Mouse (Mus musculus): ENCODE measurements at regions not wholly inside any gene's neighbourhood (a gene's known extent, or its start where the extent isn't known, plus 50 kb on each side); places are given as distances from the start of the nearest gene placed in this dataset.

DNA sequence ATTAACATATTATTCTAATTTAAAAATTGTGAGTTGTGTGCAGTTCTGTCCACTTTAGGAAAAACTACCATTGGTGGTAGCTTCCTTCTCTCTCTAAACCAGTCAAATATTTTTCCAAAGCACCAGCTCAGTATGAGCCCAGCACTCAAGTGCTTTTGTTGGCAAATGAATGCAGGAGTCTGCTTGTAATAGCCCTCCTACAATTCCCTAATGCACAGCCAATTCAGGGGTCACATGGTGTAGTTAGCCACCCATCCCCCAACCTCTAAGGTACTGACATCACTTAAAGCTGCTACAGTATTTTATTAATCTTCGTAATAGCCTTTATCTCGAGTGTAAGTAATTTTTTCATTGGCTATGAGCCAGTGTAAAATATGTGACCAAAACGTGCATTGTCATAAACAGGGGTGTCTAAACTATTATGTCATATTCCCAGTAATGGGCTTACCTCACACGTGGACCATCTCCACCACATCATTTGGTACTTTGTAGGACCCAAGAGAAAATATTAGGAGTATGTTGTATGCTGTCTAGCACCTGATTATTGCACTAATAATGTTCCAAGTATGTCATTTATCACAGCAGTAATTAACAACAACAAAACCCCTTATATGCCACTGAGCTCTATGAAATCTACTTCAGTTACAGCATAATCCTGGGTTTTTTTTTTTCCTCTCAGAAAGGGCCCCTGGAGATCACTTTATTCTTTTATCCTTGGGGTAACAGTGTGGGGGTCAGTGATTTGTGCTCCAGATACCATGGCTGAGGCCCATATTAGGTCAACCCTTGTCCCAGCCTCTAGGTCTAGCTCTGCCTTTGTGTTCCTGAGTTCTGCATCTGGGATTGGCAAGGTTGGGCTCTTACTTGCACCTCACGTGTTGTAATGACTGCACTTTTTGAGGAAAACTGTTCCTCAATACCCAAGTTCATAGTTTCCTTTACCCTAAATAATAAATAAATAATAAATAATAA, 822.7 kb upstream of the 2610301B20Rik start:
- H3K4me1 ChIP-seq (replicated peaks) = no peaks in the 10 kb centered on the region
- no peaks in the 10 kb centered on the region for H3K9me3 ChIP-seq
- no peaks in the 10 kb centered on the region for H3K27me3 ChIP-seq (ENCODE audit: insufficient read depth, poor library complexity, severe bottlenecking)
- H3K4me3 ChIP-seq = no peak overlapping the region
- no peak for DNase-seq (ENCODE audit: low spot score)
- WGBS = 81% methylated on average over 5 of the region's 5 CpGs
- H3K36me3 ChIP-seq = no peaks in the 10 kb centered on the region
- H3K27ac ChIP-seq = no peak overlapping the region

DNA sequence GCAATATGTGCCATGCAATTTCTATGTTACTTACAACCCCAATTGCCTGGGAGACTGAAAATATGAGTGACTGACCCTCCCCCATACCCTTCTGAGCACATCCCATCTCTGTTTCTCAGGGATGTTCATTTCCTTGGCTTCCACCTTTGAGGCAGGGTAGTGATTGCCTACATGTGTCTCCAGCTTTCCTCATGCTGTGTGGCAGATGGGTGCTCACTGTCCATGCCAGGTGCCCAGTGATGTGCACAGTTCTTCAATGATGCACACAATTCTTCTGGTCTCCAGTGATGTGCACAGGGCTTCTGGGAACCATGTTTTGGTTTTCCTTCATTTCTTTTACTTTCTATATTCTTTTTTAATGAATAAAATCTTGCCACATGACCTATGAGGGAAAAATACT, 821.4 kb upstream of the 2610301B20Rik start:
- no peak for DNase-seq (ENCODE audit: low spot score)
- H3K9me3 ChIP-seq = no peaks in the 10 kb centered on the region
- no peaks in the 10 kb centered on the region for H3K27me3 ChIP-seq (ENCODE audit: insufficient read depth, poor library complexity, severe bottlenecking)
- H3K4me3 ChIP-seq = no peak overlapping the region
- no peaks in the 10 kb centered on the region for H3K4me1 ChIP-seq (replicated peaks)
- H3K27ac ChIP-seq = no peak overlapping the region
- no peaks in the 10 kb centered on the region for H3K36me3 ChIP-seq

DNA sequence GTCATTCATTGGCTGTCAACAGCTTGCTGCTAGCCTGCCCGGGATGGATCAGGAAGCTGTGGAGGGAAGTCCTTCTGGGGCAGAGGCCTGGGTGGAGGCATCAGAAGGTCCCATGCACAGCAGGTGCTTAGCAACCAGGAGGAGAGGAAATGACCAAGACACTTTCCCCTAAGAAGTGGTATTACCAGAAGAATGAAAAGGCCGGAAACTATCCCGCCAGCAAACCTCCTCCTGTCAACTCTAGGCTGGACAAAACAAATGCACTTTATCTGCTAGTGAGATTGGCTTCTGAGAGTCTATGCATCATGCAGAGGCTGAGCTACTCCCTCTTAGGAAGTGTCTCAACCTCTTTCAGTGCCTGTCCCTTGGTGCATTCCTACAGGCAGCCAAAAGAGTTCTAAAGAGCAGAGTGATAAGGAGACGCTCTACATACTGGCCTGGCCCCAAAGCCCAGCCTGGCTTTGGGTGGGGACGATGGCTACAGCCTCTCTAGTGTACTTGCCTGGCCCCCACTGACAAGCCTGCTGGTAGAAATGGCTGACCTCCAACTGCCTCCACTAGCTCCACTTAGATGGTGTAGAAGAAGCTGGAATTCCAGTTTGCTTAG, 801.7 kb upstream of the 2610301B20Rik start:
- no peaks in the 10 kb centered on the region for H3K4me1 ChIP-seq (replicated peaks)
- H3K27me3 ChIP-seq (ENCODE audit: insufficient read depth, poor library complexity, severe bottlenecking) = no peaks in the 10 kb centered on the region
- DNase-seq (ENCODE audit: low spot score) = no peak
- no peak overlapping the region for H3K4me3 ChIP-seq
- no peaks in the 10 kb centered on the region for H3K9me3 ChIP-seq
- H3K36me3 ChIP-seq = no peaks in the 10 kb centered on the region
- no peak overlapping the region for H3K27ac ChIP-seq
- 80% methylated on average over 5 of the region's 5 CpGs for WGBS

DNA sequence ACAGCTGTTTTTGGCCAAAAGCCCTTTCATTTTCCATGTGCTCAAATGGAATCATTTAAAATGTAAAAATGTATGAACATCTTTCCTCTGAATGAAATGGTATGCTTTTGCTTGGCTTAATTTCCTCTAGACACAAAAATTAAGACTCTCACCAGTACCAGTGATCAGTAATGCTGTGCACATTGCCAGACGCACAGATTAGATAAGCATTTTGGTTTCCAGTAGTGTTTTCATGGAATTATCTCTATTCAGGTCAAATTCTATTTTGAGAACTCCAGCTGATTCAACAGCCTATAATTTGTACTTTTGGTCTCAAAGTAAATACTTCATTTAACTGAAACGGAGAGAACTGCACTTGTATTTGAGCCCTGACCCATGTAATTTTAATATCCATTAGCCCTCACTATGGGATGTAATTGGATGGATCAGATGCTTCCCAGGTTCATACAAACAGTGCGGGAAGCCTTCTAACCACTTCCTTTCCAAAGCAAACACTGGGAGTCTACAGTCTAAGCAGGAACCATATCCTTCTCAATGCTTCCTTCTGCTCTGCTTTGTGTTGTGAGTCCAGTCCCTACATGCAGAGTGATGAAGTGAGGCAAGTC, 794.6 kb upstream of the 2610301B20Rik start:
- H3K9me3 ChIP-seq = no peaks in the 10 kb centered on the region
- no peak overlapping the region for H3K4me3 ChIP-seq
- no peaks in the 10 kb centered on the region for H3K4me1 ChIP-seq (replicated peaks)
- H3K36me3 ChIP-seq = no peaks in the 10 kb centered on the region
- no peaks in the 10 kb centered on the region for H3K27me3 ChIP-seq (ENCODE audit: insufficient read depth, poor library complexity, severe bottlenecking)
- 84% methylated on average over 3 of the region's 3 CpGs for WGBS
- no peak for DNase-seq (ENCODE audit: low spot score)
- H3K27ac ChIP-seq = no peak overlapping the region

DNA sequence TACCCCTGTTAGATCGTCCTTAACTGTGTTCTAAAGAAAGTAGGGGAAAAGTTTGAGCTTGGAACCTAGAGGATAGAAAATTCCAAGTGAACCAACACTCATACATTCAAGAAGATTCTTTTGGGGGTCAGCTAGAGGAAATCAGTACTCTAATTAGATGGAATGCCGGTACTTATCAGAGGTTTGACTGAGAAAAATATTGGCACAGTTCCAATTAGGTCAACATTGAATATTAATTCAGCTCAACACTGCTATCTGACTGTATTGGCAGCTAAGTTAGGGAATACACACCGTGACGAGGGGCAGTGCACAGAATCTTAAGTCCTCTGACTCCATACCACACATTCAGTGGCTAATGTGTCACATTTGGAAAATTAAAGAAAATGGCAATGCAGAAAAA, 759.5 kb upstream of the 2610301B20Rik start:
- no peak overlapping the region for H3K4me3 ChIP-seq
- H3K4me1 ChIP-seq (replicated peaks) = no peaks in the 10 kb centered on the region
- H3K9me3 ChIP-seq = no peaks in the 10 kb centered on the region
- no peaks in the 10 kb centered on the region for H3K36me3 ChIP-seq
- no peak for DNase-seq (ENCODE audit: low spot score)
- 86% methylated on average over 4 of the region's 4 CpGs for WGBS
- H3K27me3 ChIP-seq (ENCODE audit: insufficient read depth, poor library complexity, severe bottlenecking) = no peaks in the 10 kb centered on the region
- no peak overlapping the region for H3K27ac ChIP-seq

DNA sequence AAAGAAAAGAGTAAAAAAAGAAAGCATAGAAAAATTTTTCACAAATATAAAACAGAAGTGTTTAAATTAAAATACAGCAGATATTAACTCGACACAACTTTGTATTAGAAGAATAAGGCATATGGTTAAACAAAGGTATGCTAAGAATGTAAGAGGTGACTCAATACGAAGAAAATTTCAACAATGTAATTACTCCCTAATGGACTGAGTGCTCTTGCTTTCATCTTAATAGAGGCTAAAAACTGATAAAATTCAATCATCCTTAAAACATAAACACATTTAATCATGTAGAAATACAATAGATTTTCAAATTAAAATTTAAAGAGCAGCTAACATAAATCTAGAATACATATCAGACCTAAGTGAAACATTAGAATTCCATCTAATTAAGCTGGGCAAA, 756.3 kb upstream of the 2610301B20Rik start:
- WGBS = 76% methylated on average over 2 of the region's 2 CpGs

DNA sequence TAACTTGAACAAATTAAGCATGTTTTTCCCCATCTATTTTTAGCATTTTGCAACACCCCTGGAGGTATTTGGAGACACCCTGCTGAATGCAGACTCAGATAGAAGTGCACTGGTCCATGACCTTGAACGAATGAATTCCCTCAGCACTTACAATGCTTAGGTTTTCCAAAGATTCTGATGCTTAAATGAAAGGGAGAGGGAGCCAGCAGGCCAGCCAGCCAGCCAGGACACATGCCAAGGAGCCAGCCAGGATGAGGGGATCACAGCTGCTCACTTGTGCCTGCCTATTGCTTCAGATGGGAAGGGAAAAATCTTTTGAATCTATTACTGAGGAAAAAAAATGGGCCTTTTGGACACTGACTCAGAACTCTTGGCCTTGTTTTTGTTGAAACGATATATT, 750.0 kb upstream of the 2610301B20Rik start:
- Histone ChIP-seq H3K4me1 (replicated peaks) (no peaks in the 10 kb centered on the region), H3K36me3 (no peaks in the 10 kb centered on the region), H3K9me3 (no peaks in the 10 kb centered on the region), H3K27me3 (ENCODE audit: insufficient read depth, poor library complexity, severe bottlenecking) (no peaks in the 10 kb centered on the region), H3K4me3 (no peak overlapping the region), H3K27ac (no peak overlapping the region)
- no peak for DNase-seq (ENCODE audit: low spot score)
- 68% methylated on average over 2 of the region's 2 CpGs for WGBS

More for the DNA sequence above, 756.3 kb upstream of the 2610301B20Rik start:
- Histone ChIP-seq H3K27me3 (ENCODE audit: insufficient read depth, poor library complexity, severe bottlenecking) (no peaks in the 10 kb centered on the region), H3K27ac (no peak overlapping the region), H3K4me1 (replicated peaks) (no peaks in the 10 kb centered on the region), H3K9me3 (no peaks in the 10 kb centered on the region), H3K36me3 (no peaks in the 10 kb centered on the region), H3K4me3 (no peak overlapping the region)
- DNase-seq (ENCODE audit: low spot score) = no peak

DNA sequence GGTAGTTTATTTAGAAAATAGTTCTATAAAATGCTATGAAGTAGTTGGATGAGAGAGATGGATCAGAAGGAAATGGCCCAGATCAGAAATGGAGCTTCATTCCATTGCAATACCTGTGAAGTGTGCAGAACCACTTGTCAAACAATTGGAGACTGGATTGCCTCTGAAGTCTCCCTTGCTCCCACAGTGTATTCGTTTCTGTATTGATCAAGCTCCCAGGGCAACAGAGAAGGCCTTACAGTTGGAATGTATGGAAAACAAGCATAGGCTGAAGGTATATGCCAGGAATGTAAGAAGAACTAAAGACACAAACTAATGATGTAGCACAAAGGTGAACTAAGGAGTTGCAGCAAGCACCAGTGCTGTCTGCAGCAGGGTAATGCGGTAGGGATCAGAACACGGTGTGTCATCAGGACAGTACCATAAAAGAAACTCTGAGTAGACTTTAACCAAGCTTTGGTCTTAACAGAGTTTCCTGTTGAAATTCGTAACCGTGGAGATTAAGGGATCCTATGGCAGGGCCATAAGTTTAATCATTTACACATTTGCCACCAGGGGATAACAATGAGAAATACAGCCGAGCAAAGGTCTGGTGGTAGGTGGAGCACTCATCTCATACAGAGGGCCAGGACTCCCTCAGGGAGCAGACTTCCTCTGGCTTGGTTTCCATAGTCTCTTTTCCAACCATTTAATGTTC, 732.9 kb upstream of the 2610301B20Rik start:
- H3K36me3 ChIP-seq = no peaks in the 10 kb centered on the region
- H3K9me3 ChIP-seq = peaks cover 3% of the 10 kb centered on the region; the same call in 1 of the 2 replicates
- no peak overlapping the region for H3K4me3 ChIP-seq
- H3K4me1 ChIP-seq (replicated peaks) = no peaks in the 10 kb centered on the region
- DNase-seq (ENCODE audit: low spot score) = no peak
- H3K27ac ChIP-seq = no peak overlapping the region
- 80% methylated on average over 6 of the region's 6 CpGs for WGBS
- no peaks in the 10 kb centered on the region for H3K27me3 ChIP-seq (ENCODE audit: insufficient read depth, poor library complexity, severe bottlenecking)

DNA sequence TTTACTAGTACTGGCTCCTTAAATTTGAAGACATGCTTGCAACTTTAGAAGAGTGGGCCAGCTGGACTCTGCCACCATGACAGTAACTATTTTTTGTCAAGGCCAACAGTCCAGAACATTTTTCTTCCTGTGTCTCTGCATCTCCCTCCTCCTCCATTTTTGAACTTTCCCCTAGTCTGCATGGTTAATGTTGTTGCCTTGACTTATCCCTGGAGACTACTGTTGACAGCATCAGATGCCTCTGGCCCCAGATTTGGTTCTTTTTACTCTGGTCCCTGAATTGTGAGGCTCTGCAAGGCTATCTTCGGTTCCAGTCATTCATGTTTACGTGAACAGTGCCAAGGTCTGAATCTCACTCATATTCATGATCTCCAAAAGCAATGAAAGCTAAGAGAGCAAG, 724.4 kb upstream of the 2610301B20Rik start:
- Histone ChIP-seq H3K36me3 (no peaks in the 10 kb centered on the region), H3K27ac (no peak overlapping the region), H3K9me3 (no peaks in the 10 kb centered on the region), H3K27me3 (ENCODE audit: insufficient read depth, poor library complexity, severe bottlenecking) (no peaks in the 10 kb centered on the region), H3K4me1 (replicated peaks) (no peaks in the 10 kb centered on the region), H3K4me3 (no peak overlapping the region)
- DNase-seq (ENCODE audit: low spot score) = no peak
- WGBS = 79% methylated on average over 2 of the region's 2 CpGs

DNA sequence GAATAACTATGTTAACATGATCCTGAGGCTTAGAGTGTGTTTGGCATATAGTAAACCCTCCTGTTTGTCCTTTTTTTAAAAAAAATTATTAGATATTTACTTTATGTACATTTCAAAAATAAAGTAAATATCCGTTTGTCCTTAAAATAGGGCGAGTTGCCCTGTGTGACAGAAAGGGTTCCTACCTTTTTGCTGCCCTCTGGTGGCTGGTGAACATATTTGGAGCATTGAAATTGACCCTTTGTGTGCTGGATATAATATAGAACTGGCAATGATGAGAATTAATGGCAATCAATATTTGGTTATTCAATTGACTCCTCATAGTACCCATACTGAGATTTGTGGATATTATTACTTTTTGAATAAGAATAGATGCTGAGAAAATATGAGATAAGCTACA, 723.8 kb upstream of the 2610301B20Rik start:
- peak; percentile 11 for DNase-seq (ENCODE audit: low spot score)

DNA sequence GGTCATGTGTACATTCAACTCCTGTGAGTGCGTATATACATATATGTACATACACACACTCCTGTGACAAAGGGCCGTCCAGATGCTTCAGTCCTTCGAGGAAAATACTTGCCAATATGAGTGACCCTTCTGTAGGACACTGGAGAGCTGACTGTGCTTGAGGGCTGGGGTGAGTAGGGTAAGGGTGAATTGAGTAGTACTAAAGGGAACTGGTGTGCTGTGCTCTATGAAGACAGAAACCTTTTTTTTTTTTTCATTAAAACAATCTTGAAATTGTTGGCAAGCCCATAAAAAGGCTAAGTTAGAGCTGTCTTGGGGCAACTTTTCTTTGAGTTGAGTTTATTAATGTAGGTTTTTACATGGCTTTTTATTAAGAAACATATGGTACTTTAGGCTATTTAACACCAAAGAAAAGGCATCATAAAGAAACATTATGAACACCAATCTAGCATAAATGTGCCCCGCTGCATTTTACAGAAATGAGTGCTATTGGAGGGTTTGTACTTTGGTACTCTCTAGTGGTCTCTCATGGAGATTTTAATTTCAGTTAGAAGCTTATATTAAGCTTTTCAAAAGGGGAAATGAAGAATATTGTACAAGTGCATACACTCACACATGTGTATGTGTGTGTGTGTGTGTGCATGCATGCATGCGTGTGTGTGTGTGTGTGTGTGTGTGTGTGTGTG, 718.5 kb upstream of the 2610301B20Rik start:
- H3K36me3 ChIP-seq = no peaks in the 10 kb centered on the region
- no peaks in the 10 kb centered on the region for H3K27me3 ChIP-seq (ENCODE audit: insufficient read depth, poor library complexity, severe bottlenecking)
- no peak overlapping the region for H3K27ac ChIP-seq
- H3K4me1 ChIP-seq (replicated peaks) = no peaks in the 10 kb centered on the region
- no peaks in the 10 kb centered on the region for H3K9me3 ChIP-seq
- WGBS = 94% methylated on average over 5 of the region's 5 CpGs
- DNase-seq (ENCODE audit: low spot score) = no peak
- H3K4me3 ChIP-seq = no peak overlapping the region

More for the DNA sequence above, 723.8 kb upstream of the 2610301B20Rik start:
- Histone ChIP-seq H3K4me1 (replicated peaks) (no peaks in the 10 kb centered on the region), H3K27ac (no peak overlapping the region), H3K9me3 (no peaks in the 10 kb centered on the region), H3K27me3 (ENCODE audit: insufficient read depth, poor library complexity, severe bottlenecking) (no peaks in the 10 kb centered on the region), H3K36me3 (no peaks in the 10 kb centered on the region), H3K4me3 (no peak overlapping the region)
- 23% methylated on average over 2 of the region's 2 CpGs for WGBS

DNA sequence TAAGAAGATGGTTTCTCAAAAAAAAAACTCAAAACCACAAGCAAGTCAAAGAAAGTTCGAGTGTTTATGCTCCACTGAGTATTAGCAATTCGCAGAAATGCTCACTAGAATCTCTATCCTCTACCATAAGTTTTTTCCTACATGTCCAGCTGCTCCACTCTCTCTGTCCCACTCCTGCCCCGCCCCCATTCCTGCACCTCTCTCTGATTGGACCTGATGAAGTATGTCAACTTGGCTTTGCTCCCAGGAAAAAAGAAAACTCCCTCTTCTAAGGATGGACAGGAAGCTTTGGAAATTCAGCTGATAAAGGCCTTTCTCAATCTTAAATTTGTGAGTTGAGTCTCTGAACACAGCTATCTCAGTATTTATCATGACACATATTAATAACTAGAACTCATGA, 684.4 kb upstream of the 2610301B20Rik start:
- no peak overlapping the region for H3K4me3 ChIP-seq
- no peak for DNase-seq (ENCODE audit: low spot score)
- H3K4me1 ChIP-seq (replicated peaks) = no peaks in the 10 kb centered on the region
- H3K9me3 ChIP-seq = no peaks in the 10 kb centered on the region
- H3K27me3 ChIP-seq (ENCODE audit: insufficient read depth, poor library complexity, severe bottlenecking) = no peaks in the 10 kb centered on the region
- H3K36me3 ChIP-seq = no peaks in the 10 kb centered on the region
- WGBS = 82% methylated on average over 3 of the region's 3 CpGs
- H3K27ac ChIP-seq = no peak overlapping the region

Data from hindbrain, embryonic 10.5 days (tissue).